Mouse (Mus musculus) liver, embryonic 11.5 days (tissue): Measurements from ENCODE around the gene a. TPM values are rescaled to one million over a fixed set of nuclear protein-coding genes. Genes with fewer than 3 reads are reported as not detected.
A peak's percentile ranks its signal among the peaks of the same experiment; 100 is the strongest.

Source experiments
- ATAC-seq: fragments of 200-750 bp; cut with Nextera tagmentation; replicated peaks from 2 replicates; pipeline ENCODE4 v1.8.0; 2017; ENCODE audit warnings: moderate number of reproducible peaks, mild to moderate bottlenecking, moderate TSS enrichment, moderate library complexity; ENCODE audit not compliant: low FRiP score
- DNase-seq: peaks from one replicate; pipeline ENCODE4 v3.0.0-alpha.2; 2017; ENCODE audit warnings: low spot score
- H3K27ac ChIP-seq: fragments of 300-500 bp; sonication (generic); 2 replicates; pipeline ENCODE4 v1.5.1; 2014; ENCODE audit warnings: mild to moderate bottlenecking, low read depth, low read length, control low read depth
- H3K27me3 ChIP-seq: fragments of 300-500 bp; sonication (generic); replicated peaks from 2 replicates; pipeline ENCODE4 v1.6.1; 2014; ENCODE audit warnings: low read length, mixed read lengths; ENCODE audit not compliant: control insufficient read depth, insufficient read depth
- H3K36me3 ChIP-seq: fragments of 300-500 bp; sonication (generic); 2 replicates; pipeline ENCODE4 v1.6.1; 2014; ENCODE audit warnings: mild to moderate bottlenecking, low read length, moderate library complexity, mixed read lengths; ENCODE audit not compliant: control insufficient read depth, insufficient read depth
- H3K4me1 ChIP-seq: fragments of 300-500 bp; sonication (generic); replicated peaks from 2 replicates; pipeline ENCODE4 v1.6.1; 2014; ENCODE audit warnings: low read length, mixed read lengths; ENCODE audit not compliant: control insufficient read depth, insufficient read depth
- H3K4me2 ChIP-seq: fragments of 300-500 bp; sonication (generic); 2 replicates; pipeline ENCODE4 v1.6.1; 2014; ENCODE audit warnings: mild to moderate bottlenecking, control low read depth, moderate library complexity
- H3K4me3 ChIP-seq: fragments of 300-500 bp; sonication (generic); 2 replicates; pipeline ENCODE4 v1.5.1; 2014; ENCODE audit warnings: low read depth, low read length, control low read depth
- H3K9ac ChIP-seq: fragments of 300-500 bp; sonication (generic); 2 replicates; pipeline ENCODE4 v1.6.1; 2014; ENCODE audit warnings: low read depth, low read length, control low read depth
- H3K9me3 ChIP-seq: fragments of 300-500 bp; sonication (generic); 2 replicates; pipeline ENCODE4 v1.6.1; 2016; ENCODE audit warnings: low read length, inconsistent platforms, mixed read lengths; ENCODE audit not compliant: control insufficient read depth
- WGBS: fragments of 180-500 bp; shearing (Covaris S2); extraction: QIAGEN DNeasy Blood & Tissue Kit; methylation state at CpG from one replicate; pipeline ENCODE4 v1.1.7; 2014; 5-methylcytosine and 5-hydroxymethylcytosine counted together
- polyA plus RNA-seq: library from polyadenylated mRNA; unstranded; fragments of >200 nt; fragmentation: Nextera tagmentation; extraction: Ambion mirVana; gene quantifications from 2 replicates; pipeline ENCODE4 v1.2.1, GENCODE M21; 2014

a gene
- polyA plus RNA-seq, 1 experiment from 2014 or later: 0.62 TPM

GRCm38 (mm10) chr2:154757691-154758090 lies 33.5 kb upstream of the a start:
- H3K36me3 ChIP-seq: no peaks in the 10 kb centered on the region
- H3K4me2 ChIP-seq: no peak overlapping the region
- H3K27ac ChIP-seq: no peak overlapping the region
- ATAC-seq (no peak), DNase-seq (no peak)
- H3K27me3 ChIP-seq: no peaks in the 10 kb centered on the region
- H3K4me1 ChIP-seq: peaks cover 5% of the 10 kb centered on the region
- WGBS: 89% methylated on average over 5 of the region's 5 CpGs
- no peak overlapping the region for H3K4me3 ChIP-seq
- no peak overlapping the region for H3K9ac ChIP-seq
- H3K9me3 ChIP-seq: no peaks in the 10 kb centered on the region

- ATAC-seq (no peak), DNase-seq (no peak)
- Histone ChIP-seq H3K4me2 (no peak overlapping the region), H3K27ac (no peak overlapping the region), H3K9ac (no peak overlapping the region), H3K9me3 (no peaks in the 10 kb centered on the region), H3K27me3 (no peaks in the 10 kb centered on the region), H3K4me3 (no peak overlapping the region), H3K4me1 (peaks cover 13% of the 10 kb centered on the region), H3K36me3 (no peaks in the 10 kb centered on the region)
- 82% methylated on average over 1 of the region's 1 CpGs for WGBS
Observed at GRCm38 (mm10) chr2:154758454-154758853, 32.7 kb upstream of the a start.

- H3K4me1 ChIP-seq: peaks cover 35% of the 10 kb centered on the region
- no peaks in the 10 kb centered on the region for H3K9me3 ChIP-seq
- DNase-seq: no peak
- H3K4me2 ChIP-seq: peak overlapping the region; percentile 38
- no peak overlapping the region; the same call in 1 of the 2 replicates for H3K27ac ChIP-seq
- WGBS: 59% methylated on average over 3 of the region's 3 CpGs
- no peaks in the 10 kb centered on the region for H3K27me3 ChIP-seq
- ATAC-seq: peak; percentile 80
- H3K36me3 ChIP-seq: no peaks in the 10 kb centered on the region
- H3K9ac ChIP-seq: no peak overlapping the region
- no peak overlapping the region for H3K4me3 ChIP-seq
Observed at GRCm38 (mm10) chr2:154763226-154763625, 28.0 kb upstream of the a start.

GRCm38 (mm10) chr2:154764828-154765497 lies 26.2 kb upstream of the a start:
- Histone ChIP-seq H3K36me3 (no peaks in the 10 kb centered on the region), H3K4me2 (peak overlapping the region; percentile 43), H3K9ac (peak overlapping the region; percentile 46), H3K27ac (peak overlapping the region; percentile 86), H3K4me3 (no peak overlapping the region), H3K27me3 (no peaks in the 10 kb centered on the region), H3K4me1 (peaks cover 35% of the 10 kb centered on the region), H3K9me3 (no peaks in the 10 kb centered on the region)
- peak; percentile 93 for ATAC-seq
- peak; percentile 58 for DNase-seq
- 76% methylated on average over 9 of the region's 9 CpGs for WGBS

- Histone ChIP-seq H3K27me3 (no peaks in the 10 kb centered on the region), H3K27ac (peak overlapping the region; percentile 86), H3K36me3 (no peaks in the 10 kb centered on the region), H3K9me3 (no peaks in the 10 kb centered on the region), H3K9ac (no peak overlapping the region; the same call in 1 of the 2 replicates), H3K4me1 (peaks cover 35% of the 10 kb centered on the region), H3K4me2 (peak overlapping the region; percentile 43), H3K4me3 (no peak overlapping the region)
- DNase-seq (no peak), ATAC-seq (peak; percentile 47; the same call in 1 of the 2 replicates)
- 50% methylated on average over 8 of the region's 8 CpGs for WGBS
Observed at GRCm38 (mm10) chr2:154765554-154766008, 25.6 kb upstream of the a start.

GRCm38 (mm10) chr2:154767051-154767450 lies 24.2 kb upstream of the a start:
- WGBS: 71% methylated on average over 6 of the region's 6 CpGs

GRCm38 (mm10) chr2:154769930-154770329 lies 21.3 kb upstream of the a start, which contains the start of gene Gm14214:
TSS of gene Gm14214 (minus strand) at chr2:154770030.
- no peaks in the 10 kb centered on the region for H3K27me3 ChIP-seq
- H3K9me3 ChIP-seq: no peaks in the 10 kb centered on the region
- H3K27ac ChIP-seq: no peak within 1 kb of the TSS
- H3K9ac ChIP-seq: no peak within 1 kb of the TSS
- peaks cover 8% of the 10 kb centered on the region for H3K4me1 ChIP-seq
- ATAC-seq (no peak), DNase-seq (no peak)
- H3K4me2 ChIP-seq: no peak within 1 kb of the TSS
- H3K4me3 ChIP-seq: no peak within 1 kb of the TSS
- H3K36me3 ChIP-seq: no peaks in the 10 kb centered on the region

More at GRCm38 (mm10) chr2:154767051-154767450, 24.2 kb upstream of the a start:
- no peak overlapping the region for H3K27ac ChIP-seq
- no peak overlapping the region for H3K4me2 ChIP-seq
- no peaks in the 10 kb centered on the region for H3K36me3 ChIP-seq
- peaks cover 35% of the 10 kb centered on the region for H3K4me1 ChIP-seq
- H3K9me3 ChIP-seq: no peaks in the 10 kb centered on the region
- no peak for ATAC-seq
- no peak for DNase-seq
- H3K9ac ChIP-seq: no peak overlapping the region
- H3K4me3 ChIP-seq: no peak overlapping the region
- H3K27me3 ChIP-seq: no peaks in the 10 kb centered on the region

- Histone ChIP-seq H3K4me1 (no peaks in the 10 kb centered on the region), H3K4me2 (no peak overlapping the region), H3K27me3 (no peaks in the 10 kb centered on the region), H3K4me3 (no peak overlapping the region), H3K9ac (no peak overlapping the region), H3K27ac (no peak overlapping the region), H3K36me3 (no peaks in the 10 kb centered on the region), H3K9me3 (no peaks in the 10 kb centered on the region)
- DNase-seq (no peak), ATAC-seq (no peak)
- WGBS: 78% methylated on average over 8 of the region's 8 CpGs
Observed at GRCm38 (mm10) chr2:154771604-154772003, 19.6 kb upstream of the a start.

GRCm38 (mm10) chr2:154774032-154774431 lies 17.2 kb upstream of the a start:
- H3K4me1 ChIP-seq: no peaks in the 10 kb centered on the region
- DNase-seq (no peak), ATAC-seq (no peak)
- no peaks in the 10 kb centered on the region for H3K9me3 ChIP-seq
- no peaks in the 10 kb centered on the region for H3K27me3 ChIP-seq
- no peak overlapping the region for H3K4me3 ChIP-seq
- 89% methylated on average over 1 of the region's 1 CpGs for WGBS
- no peak overlapping the region for H3K27ac ChIP-seq
- no peak overlapping the region for H3K4me2 ChIP-seq
- H3K36me3 ChIP-seq: no peaks in the 10 kb centered on the region
- H3K9ac ChIP-seq: no peak overlapping the region
